Mouse (Mus musculus): ENCODE measurements around the gene Farp1. TPM values are rescaled to one million over a fixed set of nuclear protein-coding genes. Genes with fewer than 3 reads are reported as not detected.

The Farp1 gene
- polyA plus RNA-seq, 1 experiment: 44.4 TPM

GRCm38 (mm10) chr14:121147026-121147425 lies 112.0 kb downstream of the Farp1 start:
- DNase-seq: no peak
- TF ChIP-seq POLR2A (IDR thresholded peaks at IDR 0.05; ENCODE audit: borderline replicate concordance, insufficient read depth, low read length): no peak
- no peak for TF ChIP-seq CTCF (IDR thresholded peaks at IDR 0.05; ENCODE audit: borderline replicate concordance, insufficient read depth, low read depth, low read length)
- peaks cover 39% of the 10 kb centered on the region for H3K4me1 ChIP-seq (ENCODE audit: control insufficient read depth, insufficient read depth, low read length)
- H3K27ac ChIP-seq (ENCODE audit: insufficient read depth, low read length): no peak overlapping the region
- no peaks in the 10 kb centered on the region for H3K27me3 ChIP-seq (ENCODE audit: control insufficient read depth, insufficient read depth, low read length)
- no peak overlapping the region for H3K4me3 ChIP-seq (replicated peaks; ENCODE audit: insufficient read depth, low read depth, low read length)
- 90% methylated on average over 3 of the region's 3 CpGs for WGBS

- Histone ChIP-seq H3K27ac (ENCODE audit: insufficient read depth, low read length) (no peak overlapping the region), H3K4me3 (replicated peaks; ENCODE audit: insufficient read depth, low read depth, low read length) (no peak overlapping the region), H3K4me1 (ENCODE audit: control insufficient read depth, insufficient read depth, low read length) (peaks cover 39% of the 10 kb centered on the region), H3K27me3 (ENCODE audit: control insufficient read depth, insufficient read depth, low read length) (no peaks in the 10 kb centered on the region)
- TF ChIP-seq CTCF (IDR thresholded peaks at IDR 0.05; ENCODE audit: borderline replicate concordance, insufficient read depth, low read depth, low read length): no peak
- TF ChIP-seq POLR2A (IDR thresholded peaks at IDR 0.05; ENCODE audit: borderline replicate concordance, insufficient read depth, low read length): no peak
- peak in 1 of 2 experiments; percentile 73 for DNase-seq
- 44% methylated on average over 11 of the region's 11 CpGs for WGBS
Observed at GRCm38 (mm10) chr14:121148088-121148785, 113.2 kb downstream of the Farp1 start.

GRCm38 (mm10) chr14:121149984-121150383 lies 115.0 kb downstream of the Farp1 start:
- no peak overlapping the region for H3K27ac ChIP-seq (ENCODE audit: insufficient read depth, low read length)
- no peak for DNase-seq
- WGBS: 80% methylated on average over 5 of the region's 5 CpGs
- H3K27me3 ChIP-seq (ENCODE audit: control insufficient read depth, insufficient read depth, low read length): no peaks in the 10 kb centered on the region
- H3K4me3 ChIP-seq (replicated peaks; ENCODE audit: insufficient read depth, low read depth, low read length): no peak overlapping the region
- TF ChIP-seq CTCF (IDR thresholded peaks at IDR 0.05; ENCODE audit: borderline replicate concordance, insufficient read depth, low read depth, low read length): no peak
- TF ChIP-seq POLR2A (IDR thresholded peaks at IDR 0.05; ENCODE audit: borderline replicate concordance, insufficient read depth, low read length): no peak
- peaks cover 35% of the 10 kb centered on the region for H3K4me1 ChIP-seq (ENCODE audit: control insufficient read depth, insufficient read depth, low read length)

DNA sequence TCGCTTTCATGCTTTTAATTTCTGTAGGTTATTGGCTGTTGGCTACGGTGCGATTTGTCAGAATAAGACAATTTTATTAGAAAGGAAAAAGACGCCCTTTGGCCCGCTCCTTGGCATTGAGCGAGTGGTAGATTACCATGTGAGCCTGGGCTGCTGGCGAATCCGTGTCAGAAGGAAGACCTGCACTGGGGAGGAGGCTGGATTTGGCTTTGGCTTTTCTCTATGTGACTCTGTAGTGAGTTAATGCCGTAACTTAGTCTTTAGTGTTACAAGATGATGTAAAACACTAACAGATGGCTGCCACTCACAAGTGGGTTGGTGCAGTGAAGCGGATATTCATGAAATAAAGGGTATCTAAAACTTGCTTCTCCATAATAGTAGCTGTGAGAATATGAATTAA lies 116.8 kb downstream of the Farp1 start:
- H3K27me3 ChIP-seq (ENCODE audit: control insufficient read depth, insufficient read depth, low read length): no peaks in the 10 kb centered on the region
- peaks cover 27% of the 10 kb centered on the region for H3K4me1 ChIP-seq (ENCODE audit: control insufficient read depth, insufficient read depth, low read length)
- TF ChIP-seq CTCF (IDR thresholded peaks at IDR 0.05; ENCODE audit: borderline replicate concordance, insufficient read depth, low read depth, low read length): no peak
- no peak for TF ChIP-seq POLR2A (IDR thresholded peaks at IDR 0.05; ENCODE audit: borderline replicate concordance, insufficient read depth, low read length)
- 68% methylated on average over 10 of the region's 10 CpGs for WGBS
- no peak for DNase-seq
- H3K27ac ChIP-seq (ENCODE audit: insufficient read depth, low read length): no peak overlapping the region
- H3K4me3 ChIP-seq (replicated peaks; ENCODE audit: insufficient read depth, low read depth, low read length): no peak overlapping the region

DNA sequence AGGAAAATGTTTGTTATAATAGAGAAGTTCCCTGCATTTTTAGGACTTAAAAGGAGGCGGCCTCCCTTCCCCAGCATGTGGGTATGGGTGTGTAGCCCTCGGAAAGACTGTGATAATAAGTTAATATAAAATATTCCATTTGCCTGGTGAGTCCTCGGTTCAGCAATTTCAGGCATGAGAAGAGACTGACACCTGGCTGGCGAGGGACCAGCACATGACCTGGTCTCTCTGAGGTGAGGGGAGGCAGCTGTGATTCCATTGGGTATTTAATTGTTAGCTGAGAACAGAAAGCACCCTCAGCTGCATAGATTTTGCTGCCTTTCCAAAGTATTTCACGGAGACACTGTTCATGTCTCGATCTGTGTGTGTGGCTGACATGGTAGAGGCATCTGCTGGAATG lies 117.8 kb downstream of the Farp1 start:
- DNase-seq: no peak
- Histone ChIP-seq H3K27ac (ENCODE audit: insufficient read depth, low read length) (no peak overlapping the region), H3K4me3 (replicated peaks; ENCODE audit: insufficient read depth, low read depth, low read length) (no peak overlapping the region), H3K27me3 (ENCODE audit: control insufficient read depth, insufficient read depth, low read length) (no peaks in the 10 kb centered on the region), H3K4me1 (ENCODE audit: control insufficient read depth, insufficient read depth, low read length) (peaks cover 20% of the 10 kb centered on the region)
- no peak for TF ChIP-seq POLR2A (IDR thresholded peaks at IDR 0.05; ENCODE audit: borderline replicate concordance, insufficient read depth, low read length)
- no peak for TF ChIP-seq CTCF (IDR thresholded peaks at IDR 0.05; ENCODE audit: borderline replicate concordance, insufficient read depth, low read depth, low read length)
- 85% methylated on average over 6 of the region's 6 CpGs for WGBS

DNA sequence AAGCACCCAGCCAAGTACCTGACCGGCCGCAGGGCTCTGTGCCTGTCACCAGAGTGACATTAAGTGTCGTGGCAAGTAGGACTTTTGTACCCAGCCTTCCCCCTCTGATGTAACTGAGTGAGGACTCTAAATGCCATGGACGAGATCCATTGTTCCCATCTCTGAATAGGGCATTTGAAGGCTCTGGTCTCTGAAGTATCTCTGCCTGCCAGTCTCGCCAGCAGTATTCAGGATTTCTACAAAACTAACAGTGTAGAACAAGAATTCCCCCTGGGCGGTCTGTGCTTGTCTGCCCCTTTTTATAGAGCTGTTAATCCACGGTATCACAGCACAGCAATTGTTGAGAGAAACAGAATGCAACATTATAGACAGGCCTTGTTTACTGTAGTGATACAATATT lies 118.3 kb downstream of the Farp1 start:
- no peak overlapping the region for H3K27ac ChIP-seq (ENCODE audit: insufficient read depth, low read length)
- DNase-seq: no peak
- no peak overlapping the region for H3K4me3 ChIP-seq (replicated peaks; ENCODE audit: insufficient read depth, low read depth, low read length)
- H3K27me3 ChIP-seq (ENCODE audit: control insufficient read depth, insufficient read depth, low read length): no peaks in the 10 kb centered on the region
- H3K4me1 ChIP-seq (ENCODE audit: control insufficient read depth, insufficient read depth, low read length): peaks cover 18% of the 10 kb centered on the region
- WGBS: 80% methylated on average over 7 of the region's 7 CpGs
- TF ChIP-seq CTCF (IDR thresholded peaks at IDR 0.05; ENCODE audit: borderline replicate concordance, insufficient read depth, low read depth, low read length): no peak
- no peak for TF ChIP-seq POLR2A (IDR thresholded peaks at IDR 0.05; ENCODE audit: borderline replicate concordance, insufficient read depth, low read length)

GRCm38 (mm10) chr14:121155173-121155572 lies 120.2 kb downstream of the Farp1 start:
- Histone ChIP-seq H3K4me3 (replicated peaks; ENCODE audit: insufficient read depth, low read depth, low read length) (no peak overlapping the region), H3K27me3 (ENCODE audit: control insufficient read depth, insufficient read depth, low read length) (no peaks in the 10 kb centered on the region), H3K4me1 (ENCODE audit: control insufficient read depth, insufficient read depth, low read length) (peaks cover 10% of the 10 kb centered on the region), H3K27ac (ENCODE audit: insufficient read depth, low read length) (no peak overlapping the region)
- no peak for TF ChIP-seq CTCF (IDR thresholded peaks at IDR 0.05; ENCODE audit: borderline replicate concordance, insufficient read depth, low read depth, low read length)
- TF ChIP-seq POLR2A (IDR thresholded peaks at IDR 0.05; ENCODE audit: borderline replicate concordance, insufficient read depth, low read length): no peak
- WGBS: 92% methylated on average over 4 of the region's 4 CpGs
- DNase-seq: no peak

DNA sequence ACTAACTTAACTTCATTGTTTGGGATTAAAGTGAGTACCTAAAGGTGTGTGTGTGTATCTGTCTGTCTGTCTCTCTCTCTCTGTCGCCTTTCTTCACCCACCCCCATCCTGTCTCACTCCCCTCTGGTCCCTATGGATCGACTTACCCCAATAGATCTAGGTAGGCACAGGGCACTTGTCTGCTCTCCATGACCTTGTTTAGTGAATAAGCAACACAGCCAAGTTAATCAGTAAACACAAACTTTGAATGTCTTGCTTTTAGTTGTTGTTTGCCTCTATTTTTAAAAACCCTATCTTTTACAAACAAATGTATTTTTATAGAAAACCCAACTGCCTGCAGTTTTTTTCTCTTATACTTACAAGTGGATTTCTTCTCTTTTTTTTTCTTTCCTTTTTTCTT lies 123.6 kb downstream of the Farp1 start:
- no peak for DNase-seq
- WGBS: 93% methylated on average over 2 of the region's 2 CpGs

More for the DNA sequence above, 123.6 kb downstream of the Farp1 start:
- no peak for TF ChIP-seq POLR2A (IDR thresholded peaks at IDR 0.05; ENCODE audit: borderline replicate concordance, insufficient read depth, low read length)
- no peak for TF ChIP-seq CTCF (IDR thresholded peaks at IDR 0.05; ENCODE audit: borderline replicate concordance, insufficient read depth, low read depth, low read length)
- H3K4me1 ChIP-seq (ENCODE audit: control insufficient read depth, insufficient read depth, low read length): peaks cover 2% of the 10 kb centered on the region
- no peak overlapping the region for H3K27ac ChIP-seq (ENCODE audit: insufficient read depth, low read length)
- no peak overlapping the region for H3K4me3 ChIP-seq (replicated peaks; ENCODE audit: insufficient read depth, low read depth, low read length)
- H3K27me3 ChIP-seq (ENCODE audit: control insufficient read depth, insufficient read depth, low read length): no peaks in the 10 kb centered on the region
